10 mouse cellular contexts compared by ENCODE assay signal in the genomic region with DNA sequence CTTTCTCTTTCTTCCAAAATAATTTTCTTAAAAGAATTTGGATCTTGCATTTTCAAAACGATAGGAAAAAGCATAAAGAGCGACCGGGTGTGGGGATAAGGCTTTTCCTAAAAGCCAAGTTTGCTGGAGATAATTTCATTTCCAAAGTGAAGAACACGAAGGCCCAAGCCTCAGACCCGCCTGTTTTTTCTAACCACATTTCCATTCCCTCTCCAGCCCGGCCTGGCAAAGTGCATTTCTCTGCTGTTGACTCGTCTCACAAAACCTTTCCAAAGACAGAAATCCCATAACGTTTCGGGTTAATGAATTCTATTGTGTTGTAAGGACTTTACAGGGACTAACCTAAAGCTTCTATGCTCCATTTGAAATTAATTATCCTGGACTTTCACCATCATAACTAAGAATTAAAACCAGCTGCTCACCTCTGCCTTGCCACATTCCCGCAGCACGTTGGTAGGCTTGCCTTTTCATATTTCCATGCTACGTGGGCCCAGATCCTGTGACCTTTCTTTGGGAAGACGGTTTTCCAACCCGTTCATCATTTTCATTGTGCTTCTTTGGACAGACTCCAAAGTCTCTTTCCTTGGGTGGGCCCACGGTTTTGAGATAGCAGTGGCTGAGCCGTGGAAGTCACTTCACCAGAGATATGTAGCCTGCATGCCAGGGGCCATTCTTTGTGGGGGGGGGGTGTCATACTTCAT.
DNase-seq lines count a peak whose midpoint lies in the region; ATAC-seq and TF ChIP-seq lines count a peak whose summit lies in the region.
"Had no signal": no experiment of that assay in that cellular context is flagged by ENCODE, and none has a peak within 500 bp of the region (broad histone marks: within the 10 kb centered on the region; RNA-seq: fewer than 3 reads in every experiment).

No protein-coding gene starts in this region.

- H3K36me3 ChIP-seq in heart, embryonic 10.5 days = no peaks in the 10 kb centered on the region
- no peaks in the 10 kb centered on the region for H3K36me3 ChIP-seq in heart, adult 2 months (ENCODE audit: control insufficient read depth, insufficient read depth, low read length)
- H3K36me3 ChIP-seq in stomach, embryonic 14.5 days (ENCODE audit: control insufficient read depth, insufficient read depth, low read length) = no peaks in the 10 kb centered on the region
- H3K36me3 ChIP-seq in stomach, postnatal 0 days (ENCODE audit: control insufficient read depth, insufficient read depth, low read length) = no peaks in the 10 kb centered on the region
- H3K36me3 ChIP-seq: midbrain, embryonic 15.5 days had no signal

- no peak for TF ChIP-seq CTCF in heart, adult 2 months (IDR thresholded peaks at IDR 0.05)
- TF ChIP-seq CTCF in stomach, postnatal 0 days (IDR thresholded peaks at IDR 0.05; ENCODE audit: low read depth) = no peak

- no peak for TF ChIP-seq POLR2A in heart, adult 2 months (IDR thresholded peaks at IDR 0.05; ENCODE audit: insufficient read depth, low read depth, low read length)

- no peak for DNase-seq in heart, embryonic 10.5 days (ENCODE audit: low spot score)
- no peak for DNase-seq in heart, adult 2 months
- DNase-seq in stomach, postnatal 0 days (ENCODE audit: low spot score) = no peak
- peak; percentile 21 to 26 for DNase-seq in heart, postnatal 10 days
- no peak for DNase-seq in left cerebral cortex, adult 9 months (ENCODE audit: low spot score in 2 of 2)
- no peak for DNase-seq in left cerebral cortex, postnatal 25 days (ENCODE audit: low spot score in 2 of 2)
- DNase-seq: layer of hippocampus, postnatal 36 days; thymus, adult 18-20 months had no signal

- TF ChIP-seq EP300 in heart, adult 2 months (IDR thresholded peaks at IDR 0.05; ENCODE audit: insufficient read depth, low read depth, low read length) = no peak
- no peak for TF ChIP-seq EP300 in stomach, postnatal 0 days (optimal IDR thresholded peaks at IDR 0.05)

- peak overlapping the region; percentile 42; the same call in 1 of the 2 replicates for H3K27ac ChIP-seq in heart, embryonic 10.5 days
- no peak overlapping the region for H3K27ac ChIP-seq in heart, adult 2 months
- H3K27ac ChIP-seq in stomach, embryonic 14.5 days (ENCODE audit: low read length) = peak overlapping the region; percentile 52; the same call in 1 of the 2 replicates
- H3K27ac ChIP-seq in stomach, postnatal 0 days (replicated peaks) = no peak overlapping the region
- H3K27ac ChIP-seq: midbrain, embryonic 15.5 days had no signal

- no peak for ATAC-seq in stomach, embryonic 14.5 days (ENCODE audit: insufficient number of reproducible peaks, insufficient read depth, low FRiP score, low read depth)
- ATAC-seq in stomach, postnatal 0 days (ENCODE audit: low FRiP score, low TSS enrichment) = no peak
- ATAC-seq: midbrain, embryonic 15.5 days had no signal

- no peak overlapping the region for H3K4me2 ChIP-seq in stomach, embryonic 14.5 days (replicated peaks; ENCODE audit: low read depth, low read length)
- no peak overlapping the region for H3K4me2 ChIP-seq in stomach, postnatal 0 days (replicated peaks; ENCODE audit: low read depth)
- H3K4me2 ChIP-seq: midbrain, embryonic 15.5 days had no signal

- H3K9ac ChIP-seq in heart, adult 2 months (ENCODE audit: low read depth, low read length) = no peak overlapping the region
- H3K9ac ChIP-seq in stomach, embryonic 14.5 days (replicated peaks; ENCODE audit: low read depth, low read length) = no peak overlapping the region
- H3K9ac ChIP-seq in stomach, postnatal 0 days (ENCODE audit: low read length) = no peak overlapping the region
- H3K9ac ChIP-seq: midbrain, embryonic 15.5 days had no signal

- H3K27me3 ChIP-seq in heart, embryonic 10.5 days (ENCODE audit: insufficient read depth, poor library complexity, severe bottlenecking) = no peaks in the 10 kb centered on the region
- no peaks in the 10 kb centered on the region for H3K27me3 ChIP-seq in heart, adult 2 months (ENCODE audit: control insufficient read depth, insufficient read depth, low read length)
- no peaks in the 10 kb centered on the region for H3K27me3 ChIP-seq in stomach, embryonic 14.5 days (ENCODE audit: control insufficient read depth, insufficient read depth, low read length)
- no peaks in the 10 kb centered on the region for H3K27me3 ChIP-seq in stomach, postnatal 0 days (ENCODE audit: control insufficient read depth, insufficient read depth, low read length)
- H3K27me3 ChIP-seq: midbrain, embryonic 15.5 days had no signal

- intact Hi-C loops in heart, adult 2 months (cut with DNase I) = no loop called here
- intact Hi-C loops in heart, postnatal 10 days (cut with DNase I) = no loop called here
- intact Hi-C loops in left cerebral cortex, postnatal 25 days (cut with DNase I) = no loop called here

- no peaks in the 10 kb centered on the region for H3K79me2 ChIP-seq in heart, adult 2 months (replicated peaks; ENCODE audit: control insufficient read depth, insufficient read depth, low read length)

- no peaks in the 10 kb centered on the region for H3K9me3 ChIP-seq in heart, embryonic 10.5 days
- no peaks in the 10 kb centered on the region for H3K9me3 ChIP-seq in stomach, embryonic 14.5 days (ENCODE audit: control insufficient read depth, low read depth, low read length)
- no peaks in the 10 kb centered on the region for H3K9me3 ChIP-seq in stomach, postnatal 0 days (ENCODE audit: control insufficient read depth, low read length)
- H3K9me3 ChIP-seq: midbrain, embryonic 15.5 days had no signal

- H3K4me3 ChIP-seq in heart, embryonic 10.5 days = no peak overlapping the region
- no peak overlapping the region for H3K4me3 ChIP-seq in heart, adult 2 months
- H3K4me3 ChIP-seq in stomach, embryonic 14.5 days (ENCODE audit: low read depth, low read length) = no peak overlapping the region
- no peak overlapping the region for H3K4me3 ChIP-seq in stomach, postnatal 0 days (ENCODE audit: low read depth, low read length)
- H3K4me3 ChIP-seq: midbrain, embryonic 15.5 days had no signal

- H3K4me1 ChIP-seq in heart, embryonic 10.5 days = peaks cover 31% of the 10 kb centered on the region
- peaks cover 2% of the 10 kb centered on the region; the same call in 1 of the 2 replicates for H3K4me1 ChIP-seq in heart, adult 2 months (ENCODE audit: control insufficient read depth, insufficient read depth, low read length)
- H3K4me1 ChIP-seq in stomach, embryonic 14.5 days (ENCODE audit: control insufficient read depth, insufficient read depth, low read length) = no peaks in the 10 kb centered on the region
- H3K4me1 ChIP-seq in stomach, postnatal 0 days (replicated peaks; ENCODE audit: control insufficient read depth, insufficient read depth) = no peaks in the 10 kb centered on the region

- 69% methylated on average over 16 of the region's 16 CpGs for WGBS in heart, embryonic 10.5 days
- WGBS in heart, adult 2 months = 47% methylated on average over 16 of the region's 16 CpGs
- WGBS in stomach, embryonic 14.5 days = 55% methylated on average over 16 of the region's 16 CpGs
- 43% methylated on average over 16 of the region's 16 CpGs for WGBS in stomach, postnatal 0 days

Comparison
In these comparisons a context has a peak if more than half of its experiments do, and no peak if none do; other contexts are left out.
1. DNase-seq: peak in heart, postnatal 10 days (2 of 2); none in heart, embryonic 10.5 days (single experiment), heart, adult 2 months (0 of 2), stomach, postnatal 0 days (single experiment), left cerebral cortex, adult 9 months (0 of 2) and left cerebral cortex, postnatal 25 days (0 of 2).
2. H3K27ac ChIP-seq: peak in heart, embryonic 10.5 days (single experiment) and stomach, embryonic 14.5 days (single experiment); none in heart, adult 2 months (single experiment) and stomach, postnatal 0 days (single experiment).